Mouse (Mus musculus) lung, adult 2 months (tissue): Measurements from ENCODE around the gene Rtn3. TPM values are rescaled to one million over a fixed set of nuclear protein-coding genes. Genes with fewer than 3 reads are reported as not detected.

Source experiments
- DNase-seq: peaks from one replicate; pipeline ENCODE4 v3.0.0; 2022
- H3K4me1 ChIP-seq: fragments of 200-500 bp; 2 replicates; pipeline ENCODE4 v1.6.1; 2011; ENCODE audit warnings: low read length; ENCODE audit not compliant: control insufficient read depth, insufficient read depth
- H3K4me3 ChIP-seq: fragments of 200-500 bp; replicated peaks from 2 replicates; pipeline ENCODE3; 2011; ENCODE audit warnings: low read depth, mild to moderate bottlenecking, control low read depth, low read length; ENCODE audit errors: extremely low read depth
- CTCF ChIP-seq: fragments of 200-500 bp; IDR thresholded peaks from 2 replicates; pipeline ENCODE4 v1.5.1; 2011; ENCODE audit warnings: mild to moderate bottlenecking, low read length, control low read depth; ENCODE audit not compliant: insufficient read depth
- POLR2A ChIP-seq: fragments of 200-500 bp; IDR thresholded peaks from 2 replicates; pipeline ENCODE4 v1.6.1; 2011; ENCODE audit warnings: low read depth, mild to moderate bottlenecking, control low read depth, low read length, borderline replicate concordance; ENCODE audit errors: extremely low read depth
- WGBS: fragments of 180-500 bp; shearing (Covaris S2); methylation state at CpG from one replicate; pipeline ENCODE4 v1.1.7; 2018; 5-methylcytosine and 5-hydroxymethylcytosine counted together
- polyA plus RNA-seq: library from polyadenylated mRNA; depleted of rRNA; stranded (reverse); fragments of >200 nt; gene quantifications from 2 replicates; pipeline ENCODE4 v1.2.3, GENCODE M21; 2012

The Rtn3 gene
- polyA plus RNA-seq, 1 experiment: 106 TPM

DNA sequence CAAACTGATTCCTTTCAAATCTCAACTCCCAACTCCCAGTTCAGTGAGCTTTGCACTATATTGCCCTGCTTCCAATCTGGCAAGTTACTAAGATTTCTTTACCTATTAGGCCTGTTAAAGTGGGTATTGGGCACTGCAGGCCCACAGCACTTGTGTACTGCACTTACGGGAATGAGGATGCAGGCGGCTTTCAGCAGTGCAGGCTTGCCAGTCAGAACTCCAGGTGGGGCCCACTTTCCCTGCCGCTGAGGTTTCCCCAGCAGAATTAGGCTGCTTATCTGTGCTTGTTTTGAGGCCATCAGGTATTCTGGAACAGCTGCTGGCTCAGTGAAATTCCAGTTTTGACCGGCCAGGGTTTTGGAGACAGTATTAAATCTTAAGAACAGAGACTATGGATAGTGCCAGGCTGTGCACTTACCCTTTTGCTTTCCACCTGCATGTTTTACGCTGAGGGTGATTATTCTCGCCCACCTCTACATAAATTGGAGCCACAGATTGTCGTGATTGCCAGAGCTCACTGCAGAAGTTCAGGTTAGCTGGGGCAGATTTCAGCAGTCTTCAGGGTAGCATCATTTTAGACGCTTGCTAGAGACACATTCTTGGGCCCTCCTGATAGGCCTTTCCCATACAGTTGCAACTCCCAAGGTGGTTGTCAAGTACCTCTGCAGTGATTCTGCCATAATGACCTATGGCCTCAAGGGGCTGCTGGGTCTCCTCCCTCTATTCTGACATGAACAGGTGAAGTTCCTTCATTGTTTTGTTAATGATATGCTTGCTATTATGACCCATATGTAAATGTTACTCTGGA is 58.3 kb downstream of the Rtn3 start:
- DNase-seq: no peak
- peaks cover 6% of the 10 kb centered on the region; the same call in 1 of the 2 replicates for H3K4me1 ChIP-seq
- H3K4me3 ChIP-seq: no peak overlapping the region
- TF ChIP-seq POLR2A (no peak), CTCF (no peak)
- WGBS: 86% methylated on average over 8 of the region's 8 CpGs

DNA sequence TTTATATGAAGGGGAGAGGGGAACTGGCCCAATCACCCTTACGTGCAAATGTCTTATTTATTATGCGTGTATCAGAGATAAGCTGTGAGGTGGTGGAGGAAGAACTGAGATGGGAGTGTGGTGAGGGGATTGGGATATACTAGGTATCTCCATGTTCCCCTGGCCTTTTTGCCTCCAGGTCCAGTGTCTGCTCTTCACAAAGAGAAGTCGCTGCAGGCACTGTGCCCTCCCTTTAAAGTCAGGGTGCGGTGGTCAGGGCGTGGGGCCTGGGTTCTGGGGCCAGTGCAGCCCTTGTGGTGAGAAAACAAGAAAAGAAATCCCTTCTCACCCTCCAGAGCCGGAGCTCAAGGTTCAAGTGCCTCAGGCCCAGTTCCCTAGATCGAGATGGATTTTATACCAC is 59.0 kb downstream of the Rtn3 start:
- TF ChIP-seq CTCF (no peak), POLR2A (no peak)
- Histone ChIP-seq H3K4me1 (peaks cover 6% of the 10 kb centered on the region; the same call in 1 of the 2 replicates), H3K4me3 (no peak overlapping the region)
- WGBS: 80% methylated on average over 7 of the region's 7 CpGs
- no peak for DNase-seq

DNA sequence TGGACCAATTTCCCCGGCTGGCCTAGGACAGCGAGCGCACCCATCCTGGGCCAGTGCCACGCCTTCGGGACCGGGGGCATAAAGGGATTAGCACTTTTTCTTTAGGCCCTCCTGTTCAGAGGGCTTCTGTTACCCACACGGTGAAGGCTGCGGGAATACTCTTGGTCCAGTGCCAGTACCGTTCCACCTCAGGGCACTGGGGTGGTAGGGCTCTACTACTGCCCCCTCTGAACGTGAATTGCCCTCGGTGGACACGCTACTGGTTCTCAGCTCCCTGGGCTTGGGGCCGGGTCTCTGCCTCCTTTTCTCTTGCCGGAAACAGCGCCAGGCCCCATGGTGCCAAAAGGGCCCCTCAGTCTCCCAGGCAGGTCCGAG is 59.4 kb downstream of the Rtn3 start:
- H3K4me1 ChIP-seq: peaks cover 7% of the 10 kb centered on the region
- WGBS: 36% methylated on average over 16 of the region's 16 CpGs
- DNase-seq: no peak
- H3K4me3 ChIP-seq: peak overlapping the region; percentile 4
- TF ChIP-seq CTCF: no peak
- TF ChIP-seq POLR2A: no peak

DNA sequence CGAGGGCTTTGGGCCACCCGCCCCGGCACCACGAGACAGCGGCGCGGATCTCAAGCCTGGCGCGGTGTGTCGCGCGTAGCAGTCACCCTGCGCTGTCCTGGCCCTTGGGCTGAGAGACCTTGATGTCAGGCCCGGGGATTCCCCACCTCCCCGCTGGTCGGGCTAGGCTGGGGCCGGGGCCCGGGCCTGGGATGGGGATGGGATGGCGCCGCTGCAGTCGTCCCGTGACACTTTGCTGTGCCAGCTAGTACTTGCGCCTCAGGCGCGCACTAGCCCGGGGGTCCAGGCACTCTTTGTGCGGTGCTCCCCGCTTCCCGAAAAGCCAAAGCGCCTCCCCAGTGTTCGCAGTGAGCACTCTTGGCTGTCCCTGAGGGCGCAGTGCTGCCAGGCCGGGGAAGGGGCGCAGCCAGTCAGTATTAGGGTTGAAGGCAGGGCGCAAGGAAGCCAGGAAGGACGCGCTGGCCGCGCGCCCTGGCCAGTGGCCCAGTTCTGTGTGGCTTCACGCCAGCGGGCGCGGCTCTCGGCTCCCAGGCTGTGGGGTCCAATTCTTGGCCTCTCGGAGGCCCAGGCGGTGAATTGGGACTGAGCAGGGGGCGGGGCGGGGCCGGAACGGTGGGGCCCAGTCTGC is 59.9 kb downstream of the Rtn3 start:
- WGBS: 20% methylated on average over 51 of the region's 51 CpGs
- DNase-seq: peak; percentile 86
- TF ChIP-seq CTCF (no peak), POLR2A (0 out of 2 replicates have a peak, but pooled peaks have one; percentile 6)
- Histone ChIP-seq H3K4me3 (peak overlapping the region; percentile 29), H3K4me1 (peaks cover 8% of the 10 kb centered on the region)

DNA sequence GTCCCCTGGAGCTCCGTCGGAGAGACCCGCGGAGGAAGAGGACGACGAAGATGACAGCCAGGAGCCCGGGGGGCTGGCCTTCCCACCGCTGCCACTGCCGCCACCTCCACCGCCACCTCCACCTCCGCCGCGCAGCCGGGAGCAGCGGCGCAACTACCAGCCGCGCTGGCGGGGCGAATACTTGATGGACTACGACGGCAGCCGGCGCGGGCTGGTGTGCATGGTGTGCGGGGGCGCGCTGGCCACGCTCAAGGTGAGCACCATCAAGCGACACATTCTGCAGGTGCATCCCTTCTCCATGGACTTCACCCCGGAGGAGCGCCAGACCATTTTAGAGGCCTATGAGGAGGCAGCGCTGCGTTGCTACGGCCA is 60.4 kb downstream of the Rtn3 start:
- no peak for TF ChIP-seq POLR2A
- TF ChIP-seq CTCF: no peak
- Histone ChIP-seq H3K4me3 (peak overlapping the region; percentile 29), H3K4me1 (peaks cover 8% of the 10 kb centered on the region)
- 37% methylated on average over 35 of the region's 35 CpGs for WGBS
- peak; percentile 28 for DNase-seq

DNA sequence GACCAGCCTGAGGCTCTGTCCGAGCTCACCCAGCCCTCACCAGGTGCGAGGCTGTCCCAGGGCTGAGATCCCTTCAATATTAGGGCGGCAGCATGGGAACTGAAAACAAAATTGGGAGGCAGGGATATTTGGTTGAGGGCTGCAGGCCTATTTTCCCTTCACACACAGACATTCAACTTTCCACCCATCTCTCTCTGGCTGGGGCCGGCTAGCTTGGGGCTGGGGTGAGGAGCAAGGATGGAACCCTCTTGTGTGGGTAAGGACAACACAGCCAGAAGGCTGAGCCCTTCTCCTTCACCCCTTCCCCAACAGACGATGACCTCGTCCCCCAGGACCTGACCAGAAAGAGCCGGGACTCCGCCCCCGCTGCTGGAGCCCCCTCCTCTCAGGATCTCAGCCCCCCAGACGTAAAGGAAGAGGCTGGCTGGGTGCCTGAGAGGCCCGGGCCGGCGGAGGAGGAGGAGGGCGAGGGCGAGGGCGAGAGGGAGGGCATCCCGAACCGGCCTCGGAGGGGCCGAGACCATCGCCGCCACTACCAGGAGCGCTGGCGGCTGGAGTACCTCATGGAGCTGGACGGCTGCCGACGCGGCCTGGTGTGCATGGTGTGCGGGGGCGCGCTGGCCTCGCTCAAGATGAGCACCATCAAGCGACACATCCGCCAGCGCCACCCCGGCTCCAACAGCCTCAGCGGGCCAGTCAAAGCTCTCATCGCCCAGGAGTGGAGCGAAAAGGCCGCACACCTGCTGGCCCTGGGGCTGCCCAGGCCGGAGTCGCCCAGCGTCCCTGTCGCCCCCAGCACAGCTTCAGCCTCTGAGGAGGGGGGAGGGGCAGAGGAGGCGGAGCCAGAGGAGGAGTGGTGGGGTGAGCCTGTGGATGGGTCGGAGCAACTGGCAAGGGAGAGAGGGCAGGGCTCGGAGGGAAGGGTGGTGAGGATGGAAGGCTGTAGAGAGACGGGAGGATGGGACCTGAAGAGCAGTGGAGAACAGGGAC is 61.2 kb downstream of the Rtn3 start:
- Histone ChIP-seq H3K4me3 (no peak overlapping the region), H3K4me1 (peaks cover 8% of the 10 kb centered on the region)
- TF ChIP-seq POLR2A (no peak), CTCF (no peak)
- 48% methylated on average over 45 of the region's 48 CpGs for WGBS
- DNase-seq: peak; percentile 35

DNA sequence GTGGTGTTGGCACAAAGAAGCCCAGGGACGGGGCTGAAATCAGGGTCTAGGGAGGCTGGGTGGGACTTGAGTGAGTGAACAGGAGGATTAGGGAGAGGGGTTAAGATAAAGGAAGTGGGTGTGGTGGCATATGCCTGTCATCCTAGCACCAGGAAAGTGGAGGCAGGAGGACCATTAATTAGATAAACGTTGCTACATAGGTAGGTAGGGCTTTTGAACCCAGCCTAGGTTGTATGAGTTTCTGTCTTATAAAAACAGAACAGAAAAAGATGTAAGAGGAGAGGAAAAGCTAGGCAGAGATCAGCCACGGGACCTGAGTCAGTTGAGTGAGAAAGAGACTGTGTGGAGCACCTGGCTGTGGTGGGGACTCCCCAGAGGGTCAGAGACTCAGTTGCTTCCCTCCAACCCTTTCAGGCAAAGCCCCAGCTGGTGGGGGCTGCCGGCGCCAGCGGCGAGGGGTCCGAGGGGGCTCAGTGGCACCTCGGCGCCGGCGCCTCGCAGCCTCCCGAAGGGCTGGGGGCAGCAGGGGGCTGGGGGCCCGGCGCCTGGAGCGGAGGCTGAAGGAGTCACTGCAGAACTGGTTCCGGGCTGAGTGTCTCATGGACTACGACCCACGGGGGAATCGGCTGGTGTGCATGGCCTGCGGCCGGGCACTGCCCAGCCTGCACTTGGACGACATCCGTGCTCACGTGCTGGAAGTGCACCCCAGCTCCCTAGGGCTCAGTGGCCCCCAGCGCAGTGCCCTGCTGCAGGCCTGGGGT is 62.1 kb downstream of the Rtn3 start:
- no peak for TF ChIP-seq CTCF
- no peak for TF ChIP-seq POLR2A
- no peak overlapping the region for H3K4me3 ChIP-seq
- peaks cover 10% of the 10 kb centered on the region for H3K4me1 ChIP-seq
- DNase-seq: no peak
- WGBS: 88% methylated on average over 27 of the region's 27 CpGs

DNA sequence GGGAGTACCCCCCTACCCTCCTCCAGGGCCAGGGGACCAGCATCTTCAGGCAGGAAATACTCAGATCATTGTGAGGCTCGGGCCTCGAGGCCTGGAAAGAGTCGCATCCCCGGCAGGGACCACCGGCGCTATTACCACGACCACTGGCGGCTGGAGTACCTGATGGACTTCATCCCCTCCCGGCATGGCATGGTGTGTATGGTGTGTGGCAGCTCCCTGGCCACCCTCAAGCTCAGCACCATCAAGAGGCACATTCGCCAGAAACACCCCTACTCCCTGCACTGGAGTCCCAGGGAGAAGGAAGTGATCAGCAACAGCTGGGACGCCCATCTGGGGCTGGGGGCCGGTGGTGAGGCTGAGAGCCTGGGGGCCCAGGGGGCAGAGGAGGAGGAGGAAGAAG is 63.0 kb downstream of the Rtn3 start:
- WGBS: 78% methylated on average over 12 of the region's 12 CpGs
- TF ChIP-seq CTCF: no peak
- no peak for DNase-seq
- Histone ChIP-seq H3K4me1 (peaks cover 10% of the 10 kb centered on the region), H3K4me3 (no peak overlapping the region)

DNA sequence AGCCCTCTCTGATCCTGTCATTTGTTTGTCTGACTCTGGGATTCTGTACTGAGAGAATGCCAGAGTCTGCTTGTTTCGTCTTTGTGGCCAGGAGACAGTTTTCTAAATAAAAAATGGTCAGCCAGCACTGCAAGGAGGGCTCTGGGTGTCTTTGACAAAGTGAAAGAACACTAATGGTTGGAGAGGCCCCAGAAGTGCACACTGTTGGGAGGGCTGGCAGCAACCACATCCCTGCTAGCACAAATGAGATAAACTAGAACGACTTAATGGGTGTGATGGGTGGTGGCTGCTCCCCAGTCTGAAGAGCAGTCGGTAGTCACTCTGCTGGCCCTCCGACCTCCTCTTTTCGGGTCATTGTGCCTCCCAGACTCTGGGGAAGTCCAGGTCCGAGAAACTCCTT is 63.9 kb downstream of the Rtn3 start:
- Histone ChIP-seq H3K4me3 (no peak overlapping the region), H3K4me1 (peaks cover 10% of the 10 kb centered on the region)
- TF ChIP-seq POLR2A: no peak
- no peak for TF ChIP-seq CTCF
- WGBS: 37% methylated on average over 6 of the region's 6 CpGs
- no peak for DNase-seq
